Mouse (Mus musculus): ENCODE data around the gene Sh3pxd2a.

DNA sequence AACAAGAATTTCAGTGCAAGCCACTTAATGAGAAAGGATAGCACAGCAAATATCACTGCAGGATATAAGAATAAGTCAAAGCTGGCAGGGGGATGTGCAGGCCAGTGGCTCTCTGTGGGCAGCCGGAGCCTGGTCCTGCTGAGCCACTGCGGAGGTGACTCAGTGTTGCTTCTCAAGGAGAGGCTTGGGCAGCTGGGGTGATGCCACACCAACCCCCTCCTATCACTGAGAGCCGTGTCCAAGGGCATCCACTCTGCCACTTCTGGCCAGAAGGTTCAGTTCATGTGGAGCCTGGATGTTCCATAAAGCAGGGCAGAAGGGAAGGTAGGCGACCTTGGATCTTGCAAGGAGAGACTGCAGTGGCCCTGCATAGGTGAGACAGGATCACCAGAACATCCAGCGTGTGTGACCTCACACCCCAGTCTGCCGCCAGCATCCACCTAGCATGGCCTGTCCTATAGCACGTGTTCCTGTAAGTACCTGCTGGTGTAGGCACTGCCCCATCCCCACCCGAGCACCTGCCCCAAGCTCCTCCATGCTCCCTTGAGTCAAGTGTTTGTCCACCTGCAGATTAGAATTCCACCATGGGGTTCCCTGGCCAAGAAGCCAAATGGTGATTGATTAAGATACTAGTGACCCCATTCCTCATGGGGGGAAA, 89.2 kb downstream of the Sh3pxd2a start:
- no peak for TF ChIP-seq CTCF (IDR thresholded peaks at IDR 0.05; ENCODE audit: low read depth)
- TF ChIP-seq EP300 (IDR thresholded peaks at IDR 0.05; ENCODE audit: low read depth) = no peak

Data from heart, postnatal 0 days (tissue).